Mouse (Mus musculus): ENCODE measurements around the gene Dtx1. TPM values are rescaled to one million over a fixed set of nuclear protein-coding genes. Genes with fewer than 3 reads are reported as not detected.
A peak's percentile ranks its signal among the peaks of the same experiment; 100 is the strongest.

Gene Dtx1
- polyA plus RNA-seq, 1 experiment from 2014 or later = 0.23 TPM

DNA sequence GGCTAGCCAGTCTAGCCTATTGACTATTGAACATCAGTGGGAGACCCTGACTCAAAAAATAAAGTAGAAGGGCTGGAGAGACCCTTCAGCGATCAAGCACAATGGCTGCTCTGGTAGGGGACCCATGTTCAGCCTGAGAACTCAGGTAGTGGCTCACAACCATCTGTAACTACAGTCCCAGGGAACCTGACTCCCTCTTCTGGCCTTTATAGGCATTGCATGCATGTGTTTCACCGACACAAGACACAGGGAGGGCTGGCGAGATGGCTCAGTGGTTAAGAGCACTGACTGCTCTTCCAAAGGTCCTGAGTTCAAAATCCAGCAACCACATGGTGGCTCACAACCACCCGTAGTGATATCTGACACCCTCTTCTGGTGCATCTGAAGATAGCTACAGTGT, 30.4 kb upstream of the Dtx1 start:
- no peak for ATAC-seq
- WGBS (ENCODE audit: insufficient replicate concordance) = 25% methylated on average over 4 of the region's 4 CpGs
- Histone ChIP-seq H3K4me2 (ENCODE audit: low read depth, low read length) (no peak overlapping the region), H3K27me3 (ENCODE audit: insufficient read depth, low read length) (no peaks in the 10 kb centered on the region), H3K9ac (replicated peaks) (no peak overlapping the region), H3K4me1 (ENCODE audit: insufficient read depth) (no peaks in the 10 kb centered on the region), H3K27ac (ENCODE audit: low read depth) (no peak overlapping the region), H3K4me3 (ENCODE audit: low read depth, low read length) (no peak overlapping the region), H3K9me3 (ENCODE audit: low read length) (no peaks in the 10 kb centered on the region), H3K36me3 (replicated peaks; ENCODE audit: insufficient read depth, low read length) (no peaks in the 10 kb centered on the region)
- TF ChIP-seq CTCF (IDR thresholded peaks at IDR 0.05; ENCODE audit: low read depth) (peak; percentile 71), EP300 (IDR thresholded peaks at IDR 0.05; ENCODE audit: low read depth) (no peak)
- DNase-seq = peak; percentile 45

DNA sequence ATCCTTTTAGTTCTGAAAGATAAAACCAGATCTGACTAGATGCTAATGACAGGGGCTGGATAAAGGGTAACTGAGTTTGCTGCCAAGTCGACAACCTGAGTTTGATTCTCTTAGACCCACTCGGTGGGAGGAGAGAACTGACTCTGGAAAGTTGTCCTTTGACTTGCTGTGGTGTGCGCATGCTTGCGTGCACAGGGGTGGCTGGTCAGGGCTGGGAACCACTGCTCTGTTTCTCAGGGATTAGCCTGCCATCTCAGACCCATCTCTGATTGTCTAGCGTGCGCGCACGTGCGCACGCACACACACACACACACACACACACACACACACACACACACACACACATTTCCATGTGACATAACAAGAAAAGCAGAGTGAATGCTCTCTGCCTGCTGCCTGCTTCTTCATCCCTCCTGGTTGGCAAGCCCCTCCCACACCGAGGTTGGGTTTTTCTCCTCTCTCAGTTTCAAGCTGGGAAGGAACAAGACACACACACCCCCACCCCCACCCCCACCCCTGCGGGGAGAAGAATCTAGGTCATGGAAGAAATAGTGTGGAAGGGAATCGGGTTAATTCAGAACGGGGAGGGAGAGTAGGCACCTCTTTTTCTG, 22.8 kb upstream of the Dtx1 start:
- WGBS (ENCODE audit: insufficient replicate concordance) = 65% methylated on average over 14 of the region's 14 CpGs
- no peaks in the 10 kb centered on the region for H3K9me3 ChIP-seq (ENCODE audit: low read length)

DNA sequence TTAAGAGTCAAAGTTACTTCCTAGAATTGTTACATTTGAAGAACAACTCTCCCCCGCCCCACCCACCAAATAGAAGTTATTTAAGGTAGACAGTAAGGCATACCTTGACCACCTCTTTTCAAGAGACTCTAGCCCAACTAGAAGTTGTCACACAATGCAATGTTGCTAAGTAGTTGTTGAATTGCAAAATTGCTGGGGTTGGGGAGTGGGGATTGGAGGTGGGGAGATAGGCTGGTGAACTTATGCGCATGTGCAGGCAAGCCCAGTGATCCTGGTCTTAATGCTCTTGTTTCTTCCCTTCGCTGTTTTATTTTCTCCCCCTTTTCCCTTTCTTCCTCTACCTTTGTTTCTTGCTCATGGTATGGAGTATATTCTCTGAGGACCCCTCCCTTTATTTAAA, 22.0 kb upstream of the Dtx1 start:
- TF ChIP-seq CTCF (IDR thresholded peaks at IDR 0.05; ENCODE audit: low read depth) = no peak
- no peak for TF ChIP-seq EP300 (IDR thresholded peaks at IDR 0.05; ENCODE audit: low read depth)
- no peaks in the 10 kb centered on the region for H3K4me1 ChIP-seq (ENCODE audit: insufficient read depth)
- H3K4me2 ChIP-seq (ENCODE audit: low read depth, low read length) = no peak overlapping the region
- no peak overlapping the region for H3K27ac ChIP-seq (ENCODE audit: low read depth)
- DNase-seq = no peak
- H3K9ac ChIP-seq (replicated peaks) = no peak overlapping the region
- no peaks in the 10 kb centered on the region for H3K36me3 ChIP-seq (replicated peaks; ENCODE audit: insufficient read depth, low read length)
- no peaks in the 10 kb centered on the region for H3K9me3 ChIP-seq (ENCODE audit: low read length)
- no peak overlapping the region for H3K4me3 ChIP-seq (ENCODE audit: low read depth, low read length)
- 92% methylated on average over 3 of the region's 3 CpGs for WGBS (ENCODE audit: insufficient replicate concordance)
- no peak for ATAC-seq
- H3K27me3 ChIP-seq (ENCODE audit: insufficient read depth, low read length) = 0 out of 2 replicates have a peak, but pooled peaks cover 3% of the 10 kb centered on the region

More for the DNA sequence above, 22.8 kb upstream of the Dtx1 start:
- Histone ChIP-seq H3K27ac (ENCODE audit: low read depth) (no peak overlapping the region), H3K4me1 (ENCODE audit: insufficient read depth) (no peaks in the 10 kb centered on the region), H3K27me3 (ENCODE audit: insufficient read depth, low read length) (0 out of 2 replicates have a peak, but pooled peaks cover 3% of the 10 kb centered on the region), H3K4me3 (ENCODE audit: low read depth, low read length) (no peak overlapping the region), H3K9ac (replicated peaks) (no peak overlapping the region), H3K4me2 (ENCODE audit: low read depth, low read length) (no peak overlapping the region), H3K36me3 (replicated peaks; ENCODE audit: insufficient read depth, low read length) (no peaks in the 10 kb centered on the region)
- ATAC-seq = no peak
- TF ChIP-seq CTCF (IDR thresholded peaks at IDR 0.05; ENCODE audit: low read depth) (no peak), EP300 (IDR thresholded peaks at IDR 0.05; ENCODE audit: low read depth) (no peak)
- no peak for DNase-seq

DNA sequence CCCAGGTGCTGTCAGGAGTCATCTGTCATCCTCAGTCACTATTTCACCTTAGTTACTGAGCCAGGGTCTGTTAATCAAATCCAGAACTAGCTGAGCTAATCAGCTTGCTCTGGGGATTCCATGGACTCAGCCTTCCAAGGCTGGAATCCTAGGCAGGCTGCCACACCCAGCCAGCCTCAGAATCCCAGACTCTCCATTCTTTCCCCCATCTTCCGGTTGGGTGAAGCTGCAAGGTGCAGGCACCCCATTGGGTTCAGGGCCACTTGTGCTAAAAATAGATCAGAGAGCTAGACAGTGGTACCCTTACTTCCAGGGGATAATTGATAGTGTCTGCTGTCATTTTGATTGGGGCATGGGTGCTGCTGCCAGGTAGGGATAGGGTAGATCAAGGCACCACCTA, 21.0 kb upstream of the Dtx1 start:
- 76% methylated on average over 1 of the region's 1 CpGs for WGBS (ENCODE audit: insufficient replicate concordance)
- H3K4me1 ChIP-seq (ENCODE audit: insufficient read depth) = no peaks in the 10 kb centered on the region
- no peak overlapping the region for H3K27ac ChIP-seq (ENCODE audit: low read depth)
- no peak for DNase-seq
- TF ChIP-seq CTCF (IDR thresholded peaks at IDR 0.05; ENCODE audit: low read depth) = no peak
- no peak for TF ChIP-seq EP300 (IDR thresholded peaks at IDR 0.05; ENCODE audit: low read depth)
- no peaks in the 10 kb centered on the region for H3K9me3 ChIP-seq (ENCODE audit: low read length)
- H3K4me3 ChIP-seq (ENCODE audit: low read depth, low read length) = no peak overlapping the region
- ATAC-seq = no peak
- no peaks in the 10 kb centered on the region for H3K36me3 ChIP-seq (replicated peaks; ENCODE audit: insufficient read depth, low read length)
- H3K27me3 ChIP-seq (ENCODE audit: insufficient read depth, low read length) = 0 out of 2 replicates have a peak, but pooled peaks cover 3% of the 10 kb centered on the region
- no peak overlapping the region for H3K4me2 ChIP-seq (ENCODE audit: low read depth, low read length)
- H3K9ac ChIP-seq (replicated peaks) = no peak overlapping the region

DNA sequence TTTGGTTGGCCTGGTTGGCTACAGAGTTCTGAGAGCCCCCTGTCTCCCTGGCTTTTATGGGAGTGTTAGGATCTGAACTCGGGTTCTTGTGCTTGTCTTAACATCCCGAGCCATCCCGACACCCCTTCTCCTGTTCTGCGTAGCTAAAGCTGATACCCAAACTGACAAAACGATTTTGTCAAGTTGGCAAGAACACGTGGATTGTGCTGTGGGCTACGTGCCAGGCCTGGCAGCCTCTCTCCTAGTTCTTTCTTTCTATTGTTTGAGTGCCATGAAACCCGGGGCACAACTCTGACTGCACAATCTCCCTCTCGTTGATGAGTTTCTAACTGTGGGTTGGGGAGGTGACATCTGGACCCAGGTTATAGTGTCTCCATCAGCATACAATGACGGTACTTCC, 17.6 kb upstream of the Dtx1 start:
- Histone ChIP-seq H3K4me2 (ENCODE audit: low read depth, low read length) (no peak overlapping the region), H3K36me3 (replicated peaks; ENCODE audit: insufficient read depth, low read length) (no peaks in the 10 kb centered on the region)

DNA sequence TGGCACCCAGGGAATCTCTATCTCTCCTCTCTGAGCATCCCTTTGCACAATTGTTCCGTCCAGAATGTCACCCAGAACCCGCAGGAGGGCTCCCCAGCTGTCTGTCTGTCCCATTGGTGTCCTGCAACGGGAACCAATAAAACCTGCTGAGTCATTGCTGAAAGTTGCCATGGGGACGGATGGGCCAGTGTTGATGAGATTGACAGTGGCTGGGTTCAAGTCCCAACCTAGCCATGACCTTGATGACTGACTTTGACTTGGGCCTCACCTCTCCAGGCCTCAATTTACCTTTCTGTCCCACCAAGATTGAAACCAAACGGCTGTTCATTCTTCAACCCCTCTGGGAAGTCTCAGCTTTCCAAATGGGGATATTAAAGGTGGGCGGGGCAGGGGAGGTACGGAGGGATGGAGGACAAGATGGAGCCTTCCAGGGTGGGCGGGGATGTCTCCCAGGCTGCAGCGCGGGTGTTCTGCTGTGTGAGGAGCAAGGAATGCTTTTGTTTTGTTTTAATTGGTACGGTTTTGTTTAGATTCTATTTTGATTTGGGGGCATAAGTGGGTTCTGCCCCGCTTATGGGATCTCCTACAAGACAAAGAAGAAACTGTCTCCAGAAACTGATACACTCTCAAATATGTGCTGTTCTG, 14.2 kb upstream of the Dtx1 start:
- 53% methylated on average over 12 of the region's 12 CpGs for WGBS (ENCODE audit: insufficient replicate concordance)
- DNase-seq (no peak), ATAC-seq (no peak)
- no peaks in the 10 kb centered on the region for H3K9me3 ChIP-seq (ENCODE audit: low read length)
- H3K4me3 ChIP-seq (ENCODE audit: low read depth, low read length) = no peak overlapping the region
- no peak overlapping the region for H3K27ac ChIP-seq (ENCODE audit: low read depth)
- no peak overlapping the region for H3K4me2 ChIP-seq (ENCODE audit: low read depth, low read length)
- H3K4me1 ChIP-seq (ENCODE audit: insufficient read depth) = no peaks in the 10 kb centered on the region
- no peaks in the 10 kb centered on the region for H3K36me3 ChIP-seq (replicated peaks; ENCODE audit: insufficient read depth, low read length)
- no peak overlapping the region for H3K9ac ChIP-seq (replicated peaks)
- TF ChIP-seq EP300 (IDR thresholded peaks at IDR 0.05; ENCODE audit: low read depth) (no peak), CTCF (IDR thresholded peaks at IDR 0.05; ENCODE audit: low read depth) (no peak)
- 0 out of 2 replicates have a peak, but pooled peaks cover under 1% of the 10 kb centered on the region for H3K27me3 ChIP-seq (ENCODE audit: insufficient read depth, low read length)

More for the DNA sequence above, 17.6 kb upstream of the Dtx1 start:
- Histone ChIP-seq H3K27me3 (ENCODE audit: insufficient read depth, low read length) (0 out of 2 replicates have a peak, but pooled peaks cover 3% of the 10 kb centered on the region), H3K4me1 (ENCODE audit: insufficient read depth) (no peaks in the 10 kb centered on the region), H3K27ac (ENCODE audit: low read depth) (no peak overlapping the region), H3K9ac (replicated peaks) (no peak overlapping the region), H3K9me3 (ENCODE audit: low read length) (no peaks in the 10 kb centered on the region), H3K4me3 (ENCODE audit: low read depth, low read length) (no peak overlapping the region)
- TF ChIP-seq EP300 (IDR thresholded peaks at IDR 0.05; ENCODE audit: low read depth) (no peak), CTCF (IDR thresholded peaks at IDR 0.05; ENCODE audit: low read depth) (no peak)
- ATAC-seq (no peak), DNase-seq (no peak)
- WGBS (ENCODE audit: insufficient replicate concordance) = 67% methylated on average over 10 of the region's 10 CpGs
